Mouse (Mus musculus) stomach, embryonic 15.5 days (tissue): Measurements from ENCODE around the gene Mia2. TPM values are rescaled to one million over a fixed set of nuclear protein-coding genes. Genes with fewer than 3 reads are reported as not detected.

Experiments used
- microRNA-seq: library from miRNA; unstranded; fragments of <30 nt; microRNA quantifications from one replicate; pipeline ENCODE4, GENCODE M21; 2016
- polyA plus RNA-seq: library from polyadenylated mRNA; unstranded; fragments of >200 nt; fragmentation: Nextera tagmentation; extraction: Ambion mirVana; gene quantifications from 2 replicates; pipeline ENCODE4 v1.2.1, GENCODE M21; 2015

Mia2 gene
- polyA plus RNA-seq, 1 experiment from 2014 or later, result 82.1 TPM

Small RNA genes lying within 50 kb of the gene (microRNA-seq; reads per million reads assigned to microRNA genes)
- gene Gm27284, result not detected

Other genes with a start within 250 kb of the Mia2 start
- gene Sec23a, start 83.8 kb upstream of the Mia2 start, polyA plus RNA-seq, result 63.7 and 68.6 TPM in 2 replicates
- gene Gemin2, start 82.4 kb upstream of the Mia2 start, polyA plus RNA-seq, result 24.2 and 27.0 TPM in 2 replicates
- gene Trappc6b, start 34.3 kb upstream of the Mia2 start, polyA plus RNA-seq, result 91.5 and 92.2 TPM in 2 replicates
- gene Pnn, start 28.9 kb upstream of the Mia2 start, polyA plus RNA-seq, result 112 and 113 TPM in 2 replicates
- gene Fbxo33, start 123.9 kb downstream of the Mia2 start, polyA plus RNA-seq, result 8.2 and 9.1 TPM in 2 replicates